Mouse (Mus musculus) cortical plate, adult 2 months (tissue): ENCODE measurements around the gene Ifitm3.

ENCODE experiments used
- CTCF ChIP-seq: fragments of 200-500 bp; IDR thresholded peaks from 2 replicates; pipeline ENCODE4 v1.5.1; 2011; ENCODE audit warnings: mild to moderate bottlenecking, control low read depth, low read length; ENCODE audit not compliant: insufficient read depth; ENCODE audit errors: extremely low read depth
- POLR2A ChIP-seq: fragments of 200-500 bp; IDR thresholded peaks from 2 replicates; pipeline ENCODE4 v1.6.1; 2011; ENCODE audit warnings: mild to moderate bottlenecking, low read length, control low read depth; ENCODE audit not compliant: insufficient read depth; ENCODE audit errors: extremely low read depth

GRCm38 (mm10) chr7:141026097-141026739 is 15.6 kb upstream of the Ifitm3 start:
- TF ChIP-seq POLR2A (no peak), CTCF (no peak)
